Mouse (Mus musculus) limb, embryonic 15.5 days (tissue): Measurements from ENCODE around the gene Retreg1. TPM values are rescaled to one million over a fixed set of nuclear protein-coding genes. Genes with fewer than 3 reads are reported as not detected.

Source experiments
- ATAC-seq: fragments of 200-750 bp; cut with Nextera tagmentation; 2 replicates; pipeline ENCODE4 v1.8.0; 2017; ENCODE audit warnings: low read depth, moderate TSS enrichment; ENCODE audit not compliant: insufficient number of reproducible peaks, low FRiP score, low TSS enrichment
- H3K27ac ChIP-seq: fragments of 300-500 bp; sonication (generic); 2 replicates; pipeline ENCODE4 v1.5.1; 2015; ENCODE audit warnings: moderate library complexity, mild to moderate bottlenecking, inconsistent platforms
- H3K27me3 ChIP-seq: fragments of 300-500 bp; sonication (generic); 2 replicates; pipeline ENCODE4 v1.6.1; 2015; ENCODE audit warnings: inconsistent platforms
- H3K36me3 ChIP-seq: fragments of 300-500 bp; sonication (generic); 2 replicates; pipeline ENCODE4 v1.6.1; 2015; ENCODE audit warnings: inconsistent platforms
- H3K4me1 ChIP-seq: fragments of 300-500 bp; sonication (generic); 2 replicates; pipeline ENCODE4 v1.6.1; 2015; ENCODE audit warnings: inconsistent platforms
- H3K4me2 ChIP-seq: fragments of 300-500 bp; sonication (generic); 2 replicates; pipeline ENCODE4 v1.6.1; 2015; ENCODE audit warnings: mild to moderate bottlenecking, inconsistent platforms
- H3K4me3 ChIP-seq: fragments of 300-500 bp; sonication (generic); 2 replicates; pipeline ENCODE4 v1.5.1; 2015; ENCODE audit warnings: mild to moderate bottlenecking, inconsistent platforms
- H3K9ac ChIP-seq: fragments of 300-500 bp; sonication (generic); 2 replicates; pipeline ENCODE4 v1.6.1; 2015; ENCODE audit warnings: inconsistent platforms
- H3K9me3 ChIP-seq: fragments of 300-500 bp; sonication (generic); 2 replicates; pipeline ENCODE4 v1.6.1; 2016; ENCODE audit warnings: inconsistent platforms
- WGBS: fragments of 180-500 bp; shearing (Covaris S2); methylation state at CpG from one replicate; pipeline ENCODE4 v1.1.7; 2015; 5-methylcytosine and 5-hydroxymethylcytosine counted together
- polyA plus RNA-seq: library from polyadenylated mRNA; unstranded; fragments of >200 nt; fragmentation: Nextera tagmentation; extraction: Ambion mirVana; gene quantifications from 2 replicates; pipeline ENCODE4 v1.2.1, GENCODE M21; 2015

The Retreg1 gene
- polyA plus RNA-seq, 1 experiment from 2014 or later = 5.1 TPM

GRCm38 (mm10) chr15:25834920-25835674 lies 7.9 kb upstream of the Retreg1 start:
- WGBS = 88% methylated on average over 17 of the region's 17 CpGs
- no peak for ATAC-seq
- Histone ChIP-seq H3K9ac (no peak overlapping the region), H3K9me3 (no peaks in the 10 kb centered on the region), H3K27ac (no peak overlapping the region), H3K27me3 (no peaks in the 10 kb centered on the region), H3K36me3 (no peaks in the 10 kb centered on the region), H3K4me2 (no peak overlapping the region), H3K4me1 (no peaks in the 10 kb centered on the region), H3K4me3 (no peak overlapping the region)

- Histone ChIP-seq H3K9ac (peak overlapping the region; percentile 57; the same call in 1 of the 2 replicates), H3K4me1 (peaks cover 14% of the 10 kb centered on the region), H3K4me2 (peak overlapping the region; percentile 96), H3K27ac (no peak overlapping the region), H3K27me3 (peaks cover 14% of the 10 kb centered on the region), H3K4me3 (peak overlapping the region; percentile 72), H3K36me3 (no peaks in the 10 kb centered on the region), H3K9me3 (no peaks in the 10 kb centered on the region)
- ATAC-seq = no peak
- WGBS = 13% methylated on average over 16 of the region's 16 CpGs
These were observed 406 bp upstream of the Retreg1 start for GRCm38 (mm10) chr15:25842462-25843085.

- WGBS = 10% methylated on average over 11 of the region's 11 CpGs
- Histone ChIP-seq H3K9ac (no peak overlapping the region), H3K9me3 (no peaks in the 10 kb centered on the region), H3K27me3 (peaks cover 14% of the 10 kb centered on the region), H3K27ac (no peak overlapping the region), H3K4me1 (peaks cover 14% of the 10 kb centered on the region), H3K4me2 (peak overlapping the region; percentile 96), H3K4me3 (peak overlapping the region; percentile 72), H3K36me3 (no peaks in the 10 kb centered on the region)
- no peak for ATAC-seq
These were observed 1.1 kb downstream of the Retreg1 start for GRCm38 (mm10) chr15:25844013-25844570.

- no peak overlapping the region for H3K4me2 ChIP-seq
- H3K27ac ChIP-seq = no peak overlapping the region
- no peaks in the 10 kb centered on the region for H3K9me3 ChIP-seq
- no peak for ATAC-seq
- 60% methylated on average over 4 of the region's 4 CpGs for WGBS
- no peak overlapping the region for H3K9ac ChIP-seq
- peaks cover 14% of the 10 kb centered on the region for H3K4me1 ChIP-seq
- H3K4me3 ChIP-seq = no peak overlapping the region
- no peaks in the 10 kb centered on the region for H3K36me3 ChIP-seq
- H3K27me3 ChIP-seq = peaks cover 14% of the 10 kb centered on the region
These were observed 1.8 kb downstream of the Retreg1 start for GRCm38 (mm10) chr15:25844771-25845170.

- peaks cover 9% of the 10 kb centered on the region; the same call in 1 of the 2 replicates for H3K27me3 ChIP-seq
- no peaks in the 10 kb centered on the region for H3K9me3 ChIP-seq
- peaks cover 11% of the 10 kb centered on the region for H3K4me1 ChIP-seq
- H3K9ac ChIP-seq = no peak overlapping the region
- H3K27ac ChIP-seq = no peak overlapping the region
- H3K4me3 ChIP-seq = no peak overlapping the region
- H3K36me3 ChIP-seq = no peaks in the 10 kb centered on the region
- 86% methylated on average over 1 of the region's 1 CpGs for WGBS
- ATAC-seq = no peak
- no peak overlapping the region for H3K4me2 ChIP-seq
These were observed 4.7 kb downstream of the Retreg1 start for GRCm38 (mm10) chr15:25847576-25848168.

- Histone ChIP-seq H3K27ac (no peak overlapping the region), H3K36me3 (no peaks in the 10 kb centered on the region), H3K9me3 (no peaks in the 10 kb centered on the region), H3K4me2 (no peak overlapping the region), H3K9ac (no peak overlapping the region), H3K27me3 (no peaks in the 10 kb centered on the region), H3K4me3 (no peak overlapping the region), H3K4me1 (0 out of 2 replicates have a peak, but pooled peaks cover 5% of the 10 kb centered on the region)
- ATAC-seq = no peak
- 65% methylated on average over 11 of the region's 11 CpGs for WGBS
These were observed 7.6 kb downstream of the Retreg1 start for GRCm38 (mm10) chr15:25850552-25850951.

GRCm38 (mm10) chr15:25854270-25854904 lies 11.4 kb downstream of the Retreg1 start:
- 55% methylated on average over 18 of the region's 18 CpGs for WGBS
- 0 out of 2 replicates have a peak, but pooled peaks cover 5% of the 10 kb centered on the region for H3K4me1 ChIP-seq
- no peak overlapping the region for H3K9ac ChIP-seq
- no peaks in the 10 kb centered on the region for H3K9me3 ChIP-seq
- H3K4me2 ChIP-seq = no peak overlapping the region
- H3K27ac ChIP-seq = no peak overlapping the region
- ATAC-seq = no peak
- no peak overlapping the region for H3K4me3 ChIP-seq
- no peaks in the 10 kb centered on the region for H3K36me3 ChIP-seq
- H3K27me3 ChIP-seq = no peaks in the 10 kb centered on the region

GRCm38 (mm10) chr15:25858611-25859058 lies 15.7 kb downstream of the Retreg1 start:
- no peaks in the 10 kb centered on the region for H3K9me3 ChIP-seq
- no peak overlapping the region for H3K27ac ChIP-seq
- H3K27me3 ChIP-seq = no peaks in the 10 kb centered on the region
- H3K4me3 ChIP-seq = no peak overlapping the region
- H3K4me1 ChIP-seq = 0 out of 2 replicates have a peak, but pooled peaks cover 5% of the 10 kb centered on the region
- H3K36me3 ChIP-seq = no peaks in the 10 kb centered on the region
- no peak overlapping the region for H3K9ac ChIP-seq
- no peak for ATAC-seq
- WGBS = 58% methylated on average over 12 of the region's 12 CpGs
- no peak overlapping the region for H3K4me2 ChIP-seq

GRCm38 (mm10) chr15:25859469-25859868 lies 16.5 kb downstream of the Retreg1 start:
- WGBS = 61% methylated on average over 3 of the region's 3 CpGs
- Histone ChIP-seq H3K36me3 (no peaks in the 10 kb centered on the region), H3K9me3 (no peaks in the 10 kb centered on the region), H3K4me2 (no peak overlapping the region), H3K4me1 (0 out of 2 replicates have a peak, but pooled peaks cover 2% of the 10 kb centered on the region), H3K27ac (no peak overlapping the region), H3K9ac (no peak overlapping the region), H3K27me3 (no peaks in the 10 kb centered on the region), H3K4me3 (no peak overlapping the region)
- no peak for ATAC-seq

- WGBS = 86% methylated on average over 7 of the region's 7 CpGs
- Histone ChIP-seq H3K4me3 (no peak overlapping the region), H3K4me2 (no peak overlapping the region), H3K27me3 (no peaks in the 10 kb centered on the region), H3K27ac (no peak overlapping the region), H3K4me1 (no peaks in the 10 kb centered on the region), H3K9ac (no peak overlapping the region), H3K9me3 (no peaks in the 10 kb centered on the region), H3K36me3 (no peaks in the 10 kb centered on the region)
- no peak for ATAC-seq
These were observed 18.9 kb downstream of the Retreg1 start for GRCm38 (mm10) chr15:25861900-25862299.

GRCm38 (mm10) chr15:25865605-25866004 lies 22.6 kb downstream of the Retreg1 start:
- Histone ChIP-seq H3K27me3 (no peaks in the 10 kb centered on the region), H3K9ac (no peak overlapping the region), H3K4me3 (no peak overlapping the region), H3K4me1 (no peaks in the 10 kb centered on the region), H3K27ac (no peak overlapping the region), H3K9me3 (no peaks in the 10 kb centered on the region), H3K36me3 (no peaks in the 10 kb centered on the region), H3K4me2 (no peak overlapping the region)
- 89% methylated on average over 3 of the region's 3 CpGs for WGBS
- ATAC-seq = no peak
